Mouse (Mus musculus) embryo, embryonic 11.5 days (tissue): ENCODE results near the gene Net1.
"Not testable (repeated sequence)": the region's sequence is repeated elsewhere in the genome, so short reads cannot be mapped to it uniquely, and the experiment has no call there.

ENCODE experiments used
- DNase-seq: peaks from one replicate; pipeline ENCODE4 v3.0.0-alpha.2; 2012; ENCODE audit warnings: low read depth, low spot score

Net1 gene

GRCm38 (mm10) chr13:3917571-3918311, at the start of gene Net1, which contains the start of gene Tubal3:
Gene Net1 (minus strand): TSS chr13:3918220.
Gene Tubal3 (plus strand): TSS chr13:3918274.
- DNase-seq = peak; percentile 75

- DNase-seq = no peak
These were observed 33.3 kb upstream of the Net1 start for GRCm38 (mm10) chr13:3951198-3951914.

GRCm38 (mm10) chr13:3949477-3949876, 31.5 kb upstream of the Net1 start:
- DNase-seq = no peak

- DNase-seq = no peak
These were observed 29.2 kb upstream of the Net1 start for GRCm38 (mm10) chr13:3947267-3947666.

GRCm38 (mm10) chr13:3945249-3945648, 27.2 kb upstream of the Net1 start, which contains the start of gene Ucn3:
Gene Ucn3 (minus strand): TSS chr13:3945349.
- no peak for DNase-seq

GRCm38 (mm10) chr13:3944699-3945098, 26.7 kb upstream of the Net1 start:
- DNase-seq = no peak

GRCm38 (mm10) chr13:3926046-3926445, 8.0 kb upstream of the Net1 start:
- no peak for DNase-seq

- no peak for DNase-seq
These were observed 7.6 kb upstream of the Net1 start for GRCm38 (mm10) chr13:3925632-3926031.

GRCm38 (mm10) chr13:3924483-3924882, 6.5 kb upstream of the Net1 start:
- DNase-seq = no peak

- no peak for DNase-seq
These were observed 4.5 kb downstream of the Net1 start for GRCm38 (mm10) chr13:3913504-3913903.

GRCm38 (mm10) chr13:3910356-3910755, 7.7 kb downstream of the Net1 start:
- DNase-seq = no peak

GRCm38 (mm10) chr13:3908262-3908661, 9.8 kb downstream of the Net1 start:
- no peak for DNase-seq

- no peak for DNase-seq
These were observed 10.8 kb downstream of the Net1 start for GRCm38 (mm10) chr13:3907151-3907696.

GRCm38 (mm10) chr13:3899301-3899700, 18.7 kb downstream of the Net1 start:
- DNase-seq = no peak

GRCm38 (mm10) chr13:3898202-3898601, 19.8 kb downstream of the Net1 start:
- not testable (repeated sequence) for DNase-seq

- DNase-seq = peak; percentile 56
These were observed 21.1 kb downstream of the Net1 start for GRCm38 (mm10) chr13:3896913-3897312.

GRCm38 (mm10) chr13:3896032-3896431, 22.0 kb downstream of the Net1 start:
- no peak for DNase-seq

GRCm38 (mm10) chr13:3895397-3895980, 22.5 kb downstream of the Net1 start:
- no peak for DNase-seq

- DNase-seq = no peak
These were observed 23.5 kb downstream of the Net1 start for GRCm38 (mm10) chr13:3894549-3894948.

GRCm38 (mm10) chr13:3893126-3893734, 24.8 kb downstream of the Net1 start:
- DNase-seq = peak; percentile 88

GRCm38 (mm10) chr13:3892601-3893000, 25.4 kb downstream of the Net1 start:
- DNase-seq = no peak
